Mouse (Mus musculus) cerebellum, adult 9-11 months (tissue): ENCODE results near the gene Socs7.
A peak's percentile ranks its signal among the peaks of the same experiment; 100 is the strongest.

ENCODE experiments used
- DNase-seq: peaks from one replicate; pipeline ENCODE4 v3.0.0; 2022

Socs7 gene

GRCm38 (mm10) chr11:97422507-97422906 is 60.2 kb downstream of the Socs7 start:
- no peak for DNase-seq

DNA sequence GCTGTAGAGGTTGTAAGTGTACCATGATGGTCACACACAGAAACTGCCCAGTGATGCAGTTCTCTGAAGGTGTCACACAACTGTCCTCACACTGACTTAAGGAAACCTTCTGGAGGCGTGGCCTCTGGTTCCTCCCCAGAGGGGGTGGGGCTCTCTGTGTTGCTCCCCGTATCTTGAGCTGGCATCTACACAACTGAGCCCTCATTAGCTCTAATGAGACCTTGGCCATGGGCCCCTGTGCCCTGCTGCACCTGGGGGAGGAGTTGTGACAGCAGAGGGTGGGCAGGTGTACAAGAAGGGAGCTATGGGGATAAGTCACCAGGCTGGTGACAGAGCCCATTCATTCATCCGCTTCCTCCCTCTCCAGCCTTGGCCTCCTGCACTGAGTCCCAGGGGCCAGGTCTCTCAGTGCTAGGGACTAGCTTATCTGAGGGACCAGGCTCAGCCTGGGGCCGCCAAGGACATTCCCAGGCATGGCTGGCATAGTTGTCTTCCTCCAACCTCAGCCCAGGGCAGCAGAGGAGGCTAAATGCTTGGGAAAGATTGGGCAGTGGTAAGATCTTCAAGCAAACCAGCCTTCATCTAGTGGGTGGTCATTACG is 61.8 kb downstream of the Socs7 start:
- no peak for DNase-seq

DNA sequence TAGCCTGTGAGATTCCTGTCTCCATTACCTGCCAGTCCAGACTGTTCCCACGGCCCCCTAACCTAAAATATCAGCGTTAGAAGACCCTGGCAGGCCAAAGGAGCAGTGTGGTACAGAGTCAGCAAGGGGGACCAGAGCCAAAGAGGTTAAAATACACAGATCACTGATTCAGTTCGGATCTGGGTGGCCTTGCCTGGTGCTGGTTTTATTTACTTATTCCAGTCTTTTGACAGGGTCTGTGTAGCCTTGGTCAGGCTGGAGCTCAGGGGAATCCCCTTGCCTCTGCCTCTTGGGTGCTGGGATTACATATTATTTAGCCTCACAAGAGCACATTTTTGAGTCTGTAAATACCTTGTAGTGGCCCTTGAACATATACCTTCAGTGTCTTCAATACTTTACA is 62.5 kb downstream of the Socs7 start:
- DNase-seq: no peak

DNA sequence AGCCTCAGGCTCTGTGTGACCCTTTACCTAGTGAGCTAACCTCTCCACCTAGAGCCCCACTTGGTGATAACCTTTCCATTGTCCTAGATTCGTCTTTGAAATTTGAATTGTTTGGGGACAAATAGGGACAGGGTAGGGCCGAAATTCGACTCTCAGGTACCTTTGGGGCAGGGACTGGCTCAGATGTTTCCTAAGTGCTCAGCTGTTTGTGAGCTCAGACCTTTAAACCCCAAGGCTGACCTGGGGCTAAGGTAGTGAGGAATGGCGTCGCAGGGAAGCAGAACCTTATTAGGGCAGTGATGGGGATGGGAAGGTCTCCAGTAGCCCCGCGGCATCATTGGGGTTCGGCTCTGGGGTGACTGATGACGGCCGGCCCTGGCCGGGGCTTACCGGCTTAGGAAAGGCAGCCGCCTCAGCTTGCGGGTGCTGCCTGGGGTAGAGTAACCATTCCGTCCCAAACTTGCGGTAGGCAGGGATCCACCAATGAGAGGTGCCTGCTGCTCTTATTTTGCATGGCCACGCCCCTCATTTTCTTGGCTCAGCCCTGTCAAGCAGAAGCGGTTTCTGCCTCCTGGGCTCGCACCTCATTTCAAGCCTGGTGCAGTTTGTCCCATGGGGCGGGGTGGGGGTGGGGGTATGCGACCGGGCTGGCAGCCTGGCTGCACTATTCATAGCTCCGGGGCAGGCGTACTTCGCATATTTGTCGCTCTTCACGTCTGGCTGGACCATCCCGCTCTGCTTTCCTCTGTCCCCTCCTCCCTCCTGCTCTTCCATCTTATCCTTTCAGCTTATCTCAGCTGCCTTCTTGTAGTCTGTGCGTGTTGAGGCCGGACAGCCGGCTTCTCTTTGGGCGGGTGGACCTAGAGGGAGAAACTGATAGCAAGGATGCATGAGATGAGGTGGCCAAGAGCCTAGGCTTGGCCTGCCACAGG is 65.7 kb downstream of the Socs7 start:
- peak; percentile 79 for DNase-seq

- no peak for DNase-seq
Observed at GRCm38 (mm10) chr11:97428726-97429077, 66.4 kb downstream of the Socs7 start.

DNA sequence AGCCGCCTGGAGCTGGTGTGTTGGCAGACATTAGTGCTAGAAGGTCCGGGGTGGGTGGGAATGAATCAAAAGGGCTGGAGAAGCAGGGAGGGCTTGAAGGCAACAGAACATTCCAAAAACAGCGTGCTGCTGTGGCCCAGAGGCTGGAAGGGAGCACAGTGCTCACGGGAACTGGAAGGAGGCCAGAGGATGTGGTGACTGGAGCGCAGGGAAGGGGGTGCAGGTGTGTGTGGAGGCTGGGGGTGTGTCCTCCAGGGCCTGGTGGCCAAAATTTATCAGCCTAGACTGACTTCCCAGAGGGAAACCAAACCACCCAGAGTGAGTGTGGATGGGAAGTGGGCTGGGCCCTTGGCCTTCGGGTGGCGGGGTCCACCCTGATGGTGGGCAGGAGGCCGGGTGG is 67.3 kb downstream of the Socs7 start:
- peak; percentile 52 for DNase-seq

- peak; percentile 69 for DNase-seq
Observed at GRCm38 (mm10) chr11:97432015-97432414, 69.7 kb downstream of the Socs7 start.

DNA sequence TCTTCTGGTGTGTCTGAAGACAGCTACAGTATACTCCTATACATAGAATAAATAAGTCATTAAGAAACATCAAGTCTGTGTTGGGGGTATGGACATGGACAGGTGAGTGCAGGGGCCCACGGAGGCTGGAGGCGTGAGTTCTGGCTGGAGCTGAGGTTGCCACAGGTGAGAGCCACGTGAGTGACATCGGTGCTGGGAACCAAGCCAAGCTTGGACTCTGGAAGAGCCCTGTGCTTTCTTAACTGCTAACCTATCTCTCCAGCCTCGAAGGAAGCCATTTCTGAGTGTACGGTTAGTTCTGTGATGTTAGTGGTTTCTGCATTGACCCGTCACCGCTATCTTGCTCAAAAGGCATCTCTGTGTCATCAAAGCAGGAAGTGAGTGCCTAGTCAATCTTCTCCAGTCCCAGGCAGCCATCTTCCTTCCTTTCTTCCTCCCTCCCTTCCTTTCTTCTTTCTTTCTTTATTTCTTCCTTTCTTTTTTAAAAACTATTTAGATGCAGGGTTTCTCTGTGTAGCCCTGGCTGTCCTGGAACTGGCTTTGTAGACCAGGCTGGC is 70.7 kb downstream of the Socs7 start:
- no peak for DNase-seq

- DNase-seq: no peak
Observed at GRCm38 (mm10) chr11:97434121-97434520, 71.8 kb downstream of the Socs7 start.

DNA sequence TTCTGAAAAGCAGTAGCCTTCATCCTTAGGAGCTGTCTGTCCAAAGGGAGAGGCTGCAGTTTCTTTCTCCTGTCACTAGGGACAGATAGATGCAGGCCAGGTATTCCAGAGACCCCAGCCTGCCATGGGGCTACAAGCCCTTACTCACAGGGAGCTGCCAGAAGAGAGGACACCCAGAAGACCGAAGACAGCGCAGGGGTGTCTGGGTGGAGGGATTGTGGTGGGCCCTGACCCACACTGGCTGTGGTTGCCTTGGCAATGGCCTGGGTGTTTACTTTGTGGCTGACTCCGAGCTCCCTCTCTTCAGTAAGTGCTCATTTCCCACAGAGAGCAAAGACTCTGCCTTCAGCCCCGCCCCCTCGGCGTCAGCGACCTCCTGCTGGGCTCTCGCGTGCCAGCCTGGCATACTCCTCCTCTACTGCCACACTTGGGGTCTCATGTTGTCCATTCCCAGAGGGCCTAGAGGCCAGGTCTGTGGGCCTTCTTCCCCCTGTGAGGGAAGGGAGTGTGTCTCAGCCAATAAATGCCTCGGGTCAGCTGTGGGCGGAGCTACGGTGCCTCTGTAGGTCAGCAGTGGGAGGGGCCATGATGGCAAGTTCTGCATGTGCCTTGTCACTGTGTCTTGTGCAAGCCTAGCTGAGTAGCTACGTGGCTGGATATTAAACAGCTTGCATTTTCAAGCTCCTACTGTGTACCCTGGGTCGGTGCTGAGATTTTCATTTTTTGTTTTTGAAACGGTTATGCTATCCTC is 72.5 kb downstream of the Socs7 start:
- DNase-seq: peak; percentile 69

DNA sequence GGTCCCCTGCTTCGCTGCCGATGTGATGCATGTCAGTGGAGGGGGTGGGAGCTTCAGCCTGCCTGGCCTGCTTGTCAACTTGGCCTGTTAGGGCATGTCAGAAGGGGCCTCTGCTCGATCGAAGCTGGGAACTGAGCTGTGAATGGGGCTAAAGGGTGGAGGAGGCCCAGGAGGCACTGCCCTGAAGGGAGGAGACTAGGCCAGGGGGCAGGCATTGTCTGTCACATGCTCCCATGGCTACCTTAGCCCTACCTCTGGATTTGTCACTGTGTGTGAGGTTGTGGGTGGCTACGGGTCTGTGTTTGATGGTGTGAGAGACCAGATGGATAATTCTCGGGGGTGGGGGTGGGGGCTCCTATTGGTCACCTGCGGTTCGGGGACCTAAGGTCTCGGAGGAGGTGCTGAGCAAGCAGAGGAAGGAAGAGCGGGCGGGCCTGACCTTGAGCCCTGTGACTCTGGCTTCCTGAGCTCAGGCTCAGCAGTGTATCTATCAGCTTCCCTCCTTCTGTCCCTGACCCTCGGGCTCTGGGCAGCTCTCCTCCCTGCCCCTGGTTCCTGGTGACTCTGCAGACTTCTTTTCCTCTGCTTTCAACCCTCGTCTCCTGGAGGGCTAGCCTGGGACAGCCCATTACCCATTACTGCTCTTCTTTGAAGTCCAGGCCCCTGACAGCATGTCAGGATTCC is 73.6 kb downstream of the Socs7 start:
- no peak for DNase-seq

DNA sequence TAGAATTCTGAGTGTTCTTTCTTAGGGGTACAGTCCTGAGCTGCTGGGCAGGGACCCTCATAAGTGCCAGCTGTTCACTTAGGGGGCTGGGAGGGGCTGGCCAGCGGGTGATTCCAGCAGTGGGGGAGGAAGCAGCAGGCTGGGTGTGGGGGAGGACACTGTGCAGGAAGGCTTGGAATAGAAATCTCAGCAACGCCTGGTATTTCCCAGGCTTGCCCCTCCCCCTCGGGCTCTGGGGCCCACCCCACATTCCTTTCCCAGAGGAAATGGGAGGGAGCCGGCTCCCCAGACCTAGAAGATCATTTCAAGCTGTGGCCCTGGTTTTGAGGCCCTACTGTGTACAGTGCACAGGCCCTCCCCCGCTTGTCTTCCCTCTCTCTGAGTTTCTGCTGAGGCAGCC is 75.4 kb downstream of the Socs7 start:
- no peak for DNase-seq

GRCm38 (mm10) chr11:97438868-97439267 is 76.5 kb downstream of the Socs7 start:
- no peak for DNase-seq

GRCm38 (mm10) chr11:97439935-97440334 is 77.6 kb downstream of the Socs7 start:
- DNase-seq: peak; percentile 21

GRCm38 (mm10) chr11:97440441-97440881 is 78.1 kb downstream of the Socs7 start:
- DNase-seq: no peak

GRCm38 (mm10) chr11:97441036-97441657 is 78.8 kb downstream of the Socs7 start:
- peak; percentile 36 for DNase-seq

DNA sequence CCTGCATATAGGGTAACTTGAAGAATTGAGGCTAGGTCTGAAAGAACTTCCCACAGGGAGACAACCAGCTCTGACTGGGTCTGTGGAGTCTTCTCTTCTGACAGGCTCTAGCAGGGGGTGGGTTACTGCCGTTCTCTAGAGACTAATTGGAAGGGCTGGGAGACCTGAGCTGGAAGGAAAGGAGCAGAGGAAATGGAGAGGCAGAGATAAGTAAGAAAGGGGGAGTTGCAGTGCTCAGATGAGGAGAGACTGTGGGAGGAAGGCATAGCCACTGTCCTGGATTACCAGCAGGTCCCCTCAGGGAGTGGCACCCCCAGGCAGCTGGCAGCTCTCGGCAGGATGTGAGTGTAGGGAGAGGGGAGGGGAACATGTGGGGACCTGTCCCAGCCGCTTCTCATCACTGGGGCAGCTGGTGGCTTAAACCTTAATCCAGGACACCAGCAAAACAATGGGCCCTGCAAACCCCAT is 79.3 kb downstream of the Socs7 start:
- DNase-seq: peak; percentile 22

GRCm38 (mm10) chr11:97442891-97443675 is 80.7 kb downstream of the Socs7 start:
- no peak for DNase-seq

- DNase-seq: peak; percentile 24
Observed at GRCm38 (mm10) chr11:97445596-97445995, 83.2 kb downstream of the Socs7 start.

- DNase-seq: no peak
Observed at GRCm38 (mm10) chr11:97445999-97446511, 83.7 kb downstream of the Socs7 start.

- DNase-seq: peak; percentile 50
Observed at GRCm38 (mm10) chr11:97447979-97448378, 85.6 kb downstream of the Socs7 start.
